Mouse (Mus musculus): ENCODE results near the gene Ssc5d. TPM values are rescaled to one million over a fixed set of nuclear protein-coding genes. Genes with fewer than 3 reads are reported as not detected.

Gene Ssc5d
- polyA plus RNA-seq, 1 experiment from 2014 or later = 2.3 TPM

- H3K9me3 ChIP-seq (ENCODE audit: low read length) = peaks cover 20% of the 10 kb centered on the region
- peaks cover 18% of the 10 kb centered on the region for H3K4me1 ChIP-seq (ENCODE audit: insufficient read depth, low read length)
- peaks cover 29% of the 10 kb centered on the region for H3K36me3 ChIP-seq (ENCODE audit: insufficient read depth, low read length)
- H3K4me3 ChIP-seq (ENCODE audit: low read length) = 0 out of 2 replicates have a peak overlapping the region, but pooled peaks have one; percentile 9
- WGBS = 51% methylated on average over 53 of the region's 59 CpGs
- no peak overlapping the region for H3K27ac ChIP-seq (ENCODE audit: low read length)
- no peak overlapping the region for H3K9ac ChIP-seq (replicated peaks; ENCODE audit: low read length)
- no peak for ATAC-seq (ENCODE audit: low FRiP score, low TSS enrichment)
- no peaks in the 10 kb centered on the region for H3K27me3 ChIP-seq (ENCODE audit: insufficient read depth, low read length)
- H3K4me2 ChIP-seq (replicated peaks; ENCODE audit: low read depth, low read length) = peak overlapping the region; percentile 86
Measured at GRCm38 (mm10) chr7:4993999-4994788, 68.6 kb downstream of the Ssc5d start.

Other genes with a start within 250 kb of the Ssc5d start
- gene Hspbp1, start 240.7 kb upstream of the Ssc5d start, polyA plus RNA-seq (2015; fragmentation: Nextera tagmentation; extraction: Ambion mirVana) = 114 and 118 TPM in 2 replicates
- 1.2 and 1.3 TPM in 2 replicates for gene Brsk1, start 235.2 kb upstream of the Ssc5d start, polyA plus RNA-seq (2015; fragmentation: Nextera tagmentation; extraction: Ambion mirVana)
- 0.07 and 0.08 TPM in 2 replicates for gene Tmem150b, start 200.5 kb upstream of the Ssc5d start, polyA plus RNA-seq (2015; fragmentation: Nextera tagmentation; extraction: Ambion mirVana)
- 99.3 and 104 TPM in 2 replicates for gene Kmt5c, start 185.7 kb upstream of the Ssc5d start, polyA plus RNA-seq (2015; fragmentation: Nextera tagmentation; extraction: Ambion mirVana)
- 71.2 and 71.4 TPM in 2 replicates for gene Cox6b2, start 172.7 kb upstream of the Ssc5d start, polyA plus RNA-seq (2015; fragmentation: Nextera tagmentation; extraction: Ambion mirVana)
- not detected in 2 replicates for gene Fam71e2, start 154.5 kb upstream of the Ssc5d start, polyA plus RNA-seq (2015; fragmentation: Nextera tagmentation; extraction: Ambion mirVana)
- 0.17 and 0.42 TPM in 2 replicates for gene Il11, start 142.9 kb upstream of the Ssc5d start, polyA plus RNA-seq (2015; fragmentation: Nextera tagmentation; extraction: Ambion mirVana)
- 0.57 and 0.97 TPM in 2 replicates for gene Tmem190, start 142.8 kb upstream of the Ssc5d start, polyA plus RNA-seq (2015; fragmentation: Nextera tagmentation; extraction: Ambion mirVana)
- gene Tmem238, start 136.1 kb upstream of the Ssc5d start, polyA plus RNA-seq (2015; fragmentation: Nextera tagmentation; extraction: Ambion mirVana) = 12.5 and 14.3 TPM in 2 replicates
- 315 and 357 TPM in 2 replicates for gene Rpl28, start 132.9 kb upstream of the Ssc5d start, polyA plus RNA-seq (2015; fragmentation: Nextera tagmentation; extraction: Ambion mirVana)
- gene Ube2s, start 113.2 kb upstream of the Ssc5d start, polyA plus RNA-seq (2015; fragmentation: Nextera tagmentation; extraction: Ambion mirVana) = 355 and 360 TPM in 2 replicates
- 0.84 and 1.1 TPM in 2 replicates for gene Shisa7, start 81.1 kb upstream of the Ssc5d start, polyA plus RNA-seq (2015; fragmentation: Nextera tagmentation; extraction: Ambion mirVana)
- 9.2 and 9.7 TPM in 2 replicates for gene Isoc2b, start 55.5 kb upstream of the Ssc5d start, polyA plus RNA-seq (2015; fragmentation: Nextera tagmentation; extraction: Ambion mirVana)
- gene Isoc2a, start 48.6 kb upstream of the Ssc5d start, polyA plus RNA-seq (2015; fragmentation: Nextera tagmentation; extraction: Ambion mirVana) = 1.2 and 1.4 TPM in 2 replicates
- not detected in 2 replicates for gene Gm36210, start 19.3 kb upstream of the Ssc5d start, polyA plus RNA-seq (2015; fragmentation: Nextera tagmentation; extraction: Ambion mirVana)
- 3.6 and 4.2 TPM in 2 replicates for gene Zfp628, start 10.6 kb upstream of the Ssc5d start, polyA plus RNA-seq (2015; fragmentation: Nextera tagmentation; extraction: Ambion mirVana)
- gene Nat14, start 3.8 kb upstream of the Ssc5d start, polyA plus RNA-seq (2015; fragmentation: Nextera tagmentation; extraction: Ambion mirVana) = 5.8 and 6.2 TPM in 2 replicates
- 0.26 and 0.41 TPM in 2 replicates for gene Sbk2, start 38.6 kb downstream of the Ssc5d start, polyA plus RNA-seq (2015; fragmentation: Nextera tagmentation; extraction: Ambion mirVana)
- gene Sbk3, start 45.4 kb downstream of the Ssc5d start, polyA plus RNA-seq (2015; fragmentation: Nextera tagmentation; extraction: Ambion mirVana) = not detected in 2 replicates
- 31.3 and 40.5 TPM in 2 replicates for gene Zfp579, start 70.4 kb downstream of the Ssc5d start, polyA plus RNA-seq (2015; fragmentation: Nextera tagmentation; extraction: Ambion mirVana)
- gene Zfp524, start 88.6 kb downstream of the Ssc5d start, polyA plus RNA-seq (2015; fragmentation: Nextera tagmentation; extraction: Ambion mirVana) = 14.4 and 15.2 TPM in 2 replicates
- gene Fiz1, start 88.9 kb downstream of the Ssc5d start, polyA plus RNA-seq (2015; fragmentation: Nextera tagmentation; extraction: Ambion mirVana) = 41.9 and 44.2 TPM in 2 replicates
- gene Gm44973, start 89.7 kb downstream of the Ssc5d start, polyA plus RNA-seq (2015; fragmentation: Nextera tagmentation; extraction: Ambion mirVana) = 1.7 and 1.9 TPM in 2 replicates
- gene Zfp865, start 94.6 kb downstream of the Ssc5d start, polyA plus RNA-seq (2015; fragmentation: Nextera tagmentation; extraction: Ambion mirVana) = 6.6 and 7.6 TPM in 2 replicates
- gene Ccdc106, start 94.8 kb downstream of the Ssc5d start, polyA plus RNA-seq (2015; fragmentation: Nextera tagmentation; extraction: Ambion mirVana) = 27.1 and 30.3 TPM in 2 replicates
- 1.3 TPM in 1 of 2 replicates, not detected in the other for gene 4632433K11Rik, start 108.3 kb downstream of the Ssc5d start, polyA plus RNA-seq (2015; fragmentation: Nextera tagmentation; extraction: Ambion mirVana)
- gene Zfp784, start 112.7 kb downstream of the Ssc5d start, polyA plus RNA-seq (2015; fragmentation: Nextera tagmentation; extraction: Ambion mirVana) = 8.1 and 8.2 TPM in 2 replicates
- 35.0 and 44.0 TPM in 2 replicates for gene Zfp580, start 125.8 kb downstream of the Ssc5d start, polyA plus RNA-seq (2015; fragmentation: Nextera tagmentation; extraction: Ambion mirVana)
- 136 and 139 TPM in 2 replicates for gene U2af2, start 136.4 kb downstream of the Ssc5d start, polyA plus RNA-seq (2015; fragmentation: Nextera tagmentation; extraction: Ambion mirVana)
- gene Epn1, start 154.4 kb downstream of the Ssc5d start, polyA plus RNA-seq (2015; fragmentation: Nextera tagmentation; extraction: Ambion mirVana) = 64.9 and 66.6 TPM in 2 replicates
- not detected in 2 replicates for gene Rfpl4, start 191.2 kb downstream of the Ssc5d start, polyA plus RNA-seq (2015; fragmentation: Nextera tagmentation; extraction: Ambion mirVana)
- gene Rasl2-9, start 200.2 kb downstream of the Ssc5d start, polyA plus RNA-seq (2015; fragmentation: Nextera tagmentation; extraction: Ambion mirVana) = 0.23 and 0.69 TPM in 2 replicates
- not detected in 2 replicates for gene Vmn1r55, start 223.9 kb downstream of the Ssc5d start, polyA plus RNA-seq (2015; fragmentation: Nextera tagmentation; extraction: Ambion mirVana)

Measured in kidney, embryonic 16.5 days (tissue).